Mouse (Mus musculus) right cerebral cortex, postnatal 36 days (tissue): ENCODE data around the gene 4930556J24Rik.
A peak's percentile ranks its signal among the peaks of the same experiment; 100 is the strongest.
"Not testable (repeated sequence)": the region's sequence is repeated elsewhere in the genome, so short reads cannot be mapped to it uniquely, and the experiment has no call there.

Experiments
- DNase-seq, 2 experiments: peaks; one replicate each; pipeline ENCODE4 v3.0.0; 2022; ENCODE audit warnings: low spot score in 2 of 2, mixed read lengths in 1 of 2

4930556J24Rik gene

DNA sequence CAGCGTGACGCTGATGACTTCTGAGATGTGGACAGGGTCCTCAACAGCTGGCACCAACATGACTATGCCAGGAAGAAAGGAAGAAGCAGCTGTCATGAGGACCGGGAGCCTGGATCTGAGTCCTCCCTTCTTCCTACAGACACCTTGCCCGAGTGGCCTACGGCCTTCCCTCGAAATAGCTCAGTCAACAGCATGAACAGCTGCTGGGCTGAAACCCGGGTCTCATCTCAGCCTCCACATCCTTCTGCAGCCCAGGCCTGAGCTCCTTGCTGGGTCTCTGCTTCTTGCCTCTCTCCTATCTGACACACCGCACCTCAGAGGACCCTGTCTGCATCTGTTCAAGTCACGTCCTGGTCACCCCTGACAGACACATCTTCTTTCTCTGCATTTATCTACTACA lies 54.5 kb downstream of the 4930556J24Rik start:
- DNase-seq: no peak

- DNase-seq: peak in 1 of 2 experiments; percentile 46
These were observed 55.2 kb downstream of the 4930556J24Rik start for GRCm38 (mm10) chr11:3921281-3921850.

DNA sequence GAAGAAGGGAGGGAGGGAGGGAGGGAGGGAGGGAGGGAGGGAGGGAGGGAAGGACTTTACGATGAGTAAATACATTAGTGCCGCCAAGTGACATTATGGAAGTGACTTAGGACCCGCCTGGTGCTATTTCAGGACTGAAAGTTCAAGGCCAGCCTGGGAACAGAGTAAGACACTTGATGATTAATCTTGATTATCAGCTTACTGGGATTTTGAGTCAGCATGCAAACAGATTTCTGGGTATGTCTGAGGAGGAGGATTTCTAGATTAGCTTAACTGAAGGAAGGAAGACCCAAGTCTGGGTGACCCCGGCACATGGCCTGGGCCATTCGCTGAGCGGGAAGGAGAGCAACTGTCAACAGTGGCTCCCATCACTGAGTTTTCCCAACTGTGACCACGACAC lies 56.1 kb downstream of the 4930556J24Rik start:
- no peak for DNase-seq

GRCm38 (mm10) chr11:3918738-3919137 lies 57.8 kb downstream of the 4930556J24Rik start:
- DNase-seq: no peak

DNA sequence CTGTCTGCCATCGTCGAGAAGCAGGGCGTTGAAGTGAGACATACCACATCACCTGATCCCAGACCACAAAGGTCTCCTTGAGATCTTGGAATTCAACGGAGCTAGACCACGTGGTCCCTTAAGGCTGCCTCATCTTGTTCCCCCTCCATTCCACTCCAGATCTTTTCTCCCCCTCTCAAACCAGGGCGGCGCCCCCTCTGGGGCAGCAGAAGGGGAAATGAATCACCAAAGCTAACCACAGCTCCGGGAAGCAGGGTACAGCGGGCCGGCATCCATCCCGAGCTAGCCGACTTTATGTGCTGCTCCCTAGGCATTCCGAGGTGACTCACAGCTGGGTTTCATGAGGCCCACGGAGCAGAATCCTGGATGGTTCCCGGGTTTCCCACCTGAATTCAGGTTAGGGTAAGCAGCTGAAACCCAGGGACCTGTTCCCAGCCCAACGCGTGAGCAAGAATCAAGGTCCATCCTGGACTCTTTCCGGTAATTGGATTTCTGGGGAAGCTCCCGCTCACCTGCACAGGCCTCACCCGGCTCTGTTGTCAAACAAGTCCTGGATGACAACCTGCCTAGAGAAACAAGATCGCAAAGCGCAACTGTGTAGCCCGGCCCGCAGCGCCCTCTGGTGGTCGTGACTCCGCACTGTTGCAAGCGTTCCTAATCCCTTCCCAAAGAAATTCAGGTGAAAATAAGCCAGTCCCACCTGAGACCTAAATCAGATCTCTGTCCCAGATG lies 62.3 kb downstream of the 4930556J24Rik start, which contains the start of gene Slc35e4:
Slc35e4 (minus strand) TSS at position 556 of the 732 bp plus-strand sequence.
- peak; percentile 55 to 63 for DNase-seq

DNA sequence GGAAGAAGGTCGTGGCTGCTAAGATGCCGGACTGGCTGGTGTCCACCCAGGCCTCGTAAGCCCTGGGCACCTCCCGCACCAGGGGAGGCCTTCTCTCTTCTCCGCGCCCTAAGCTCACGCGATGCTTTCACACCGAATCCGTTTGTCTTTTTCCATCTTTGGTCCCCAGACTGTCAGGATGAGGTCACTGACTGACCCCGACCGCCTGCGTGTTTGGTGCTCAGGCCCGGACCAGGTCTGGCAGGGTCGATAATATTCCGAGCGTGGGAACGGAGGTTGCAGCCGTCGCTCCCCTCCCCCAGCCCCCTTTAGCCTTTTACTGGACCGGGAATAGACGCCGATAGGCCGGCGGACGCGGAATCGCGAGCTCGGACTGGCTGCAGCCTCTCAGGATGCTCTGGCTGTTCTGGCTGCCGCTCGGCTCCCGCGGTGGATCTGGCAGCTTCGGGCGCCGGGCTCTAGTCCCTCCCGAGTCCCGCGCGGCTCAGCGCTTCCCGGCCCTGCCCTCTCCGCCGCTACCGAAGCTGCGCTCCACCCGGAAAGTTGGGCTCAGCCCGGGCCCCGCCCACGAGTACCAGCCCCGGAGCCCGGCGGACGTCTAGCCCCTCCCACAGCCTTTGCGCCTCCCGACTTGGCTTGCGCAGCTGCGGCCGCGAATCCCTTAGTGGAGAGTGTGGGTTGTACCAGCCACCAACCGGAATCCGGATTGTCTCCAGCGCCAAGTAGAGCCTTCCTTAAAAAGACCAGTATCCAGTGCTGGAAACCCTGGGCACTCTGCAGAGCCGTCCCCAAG lies 63.1 kb downstream of the 4930556J24Rik start:
- DNase-seq: peak; percentile 92 to 95

DNA sequence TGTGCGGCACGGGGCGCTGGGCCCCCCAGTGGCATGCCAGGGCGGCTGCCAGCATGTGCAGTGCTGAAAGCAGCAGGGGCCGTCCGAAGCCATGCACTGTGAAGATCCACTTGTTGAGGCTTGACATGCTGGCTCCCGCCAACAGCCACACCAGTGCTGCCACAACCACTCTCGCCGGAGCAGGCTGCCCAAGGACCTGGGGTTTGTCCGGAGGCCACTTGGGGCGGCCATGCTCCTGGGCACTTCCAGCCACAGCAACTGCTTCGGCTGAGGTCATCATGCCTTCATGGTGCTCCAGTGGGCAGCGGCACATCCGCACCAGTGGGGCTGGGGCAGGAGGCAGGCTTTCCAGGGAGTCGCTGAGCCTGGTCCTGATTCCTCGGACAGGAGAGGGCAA lies 63.7 kb downstream of the 4930556J24Rik start:
- DNase-seq: peak in 1 of 2 experiments; percentile 22

DNA sequence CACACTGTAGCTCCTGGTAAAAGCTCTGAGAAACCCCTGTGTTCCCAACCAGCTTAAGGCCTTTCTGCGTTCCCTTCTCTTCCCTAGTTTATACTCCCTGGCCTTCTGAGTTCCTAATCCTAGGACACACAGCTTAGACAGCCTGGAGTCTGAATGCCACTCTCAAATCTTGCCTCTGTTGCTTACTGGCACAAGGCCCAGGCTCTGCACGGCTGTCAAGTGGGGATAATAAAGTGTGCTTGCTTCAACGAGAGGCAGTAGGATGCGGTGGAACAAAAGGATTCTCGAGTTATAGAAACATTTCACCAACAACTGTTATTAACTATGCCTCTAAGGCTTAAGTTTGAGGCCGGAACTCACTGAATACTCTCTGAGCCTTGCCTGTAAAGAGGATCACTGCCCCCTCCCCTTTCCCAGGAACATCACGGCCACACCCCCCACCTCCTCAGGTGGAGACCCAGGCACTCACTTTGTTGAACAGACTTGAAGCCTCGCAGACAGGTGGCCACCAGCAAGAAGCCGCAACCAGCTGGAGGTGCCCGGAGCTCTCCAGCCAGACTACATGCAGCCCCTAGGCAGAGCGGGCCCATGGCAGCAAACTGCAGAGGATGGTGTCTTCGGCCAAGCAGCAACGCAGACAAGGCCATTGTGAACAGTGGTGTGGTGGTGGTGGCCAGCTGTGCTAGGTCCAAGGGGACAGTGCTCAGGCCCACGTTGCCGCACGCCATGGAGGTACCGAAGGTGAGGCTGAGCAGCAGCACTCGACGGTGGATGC lies 64.3 kb downstream of the 4930556J24Rik start:
- DNase-seq: peak in 1 of 2 experiments; percentile 39

DNA sequence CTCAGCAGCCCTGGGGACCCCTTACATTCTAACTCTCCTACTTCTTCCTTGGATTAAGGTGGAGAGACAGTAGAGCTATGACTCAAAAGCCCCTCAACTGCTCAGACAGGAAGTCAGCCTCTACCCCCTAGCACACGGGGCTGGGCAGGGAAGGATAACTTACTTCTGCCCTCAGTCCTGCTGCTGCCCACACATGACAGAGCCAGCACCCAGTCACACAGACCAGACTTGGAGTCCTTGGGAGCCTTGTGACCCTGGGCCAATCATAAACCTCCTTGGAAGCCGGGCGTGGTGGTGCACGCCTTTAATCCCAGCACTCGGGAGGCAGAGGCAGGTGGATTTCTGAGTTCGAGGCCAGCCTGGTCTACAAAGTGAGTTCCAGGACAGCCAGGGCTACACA lies 65.1 kb downstream of the 4930556J24Rik start:
- DNase-seq: not testable (repeated sequence)

DNA sequence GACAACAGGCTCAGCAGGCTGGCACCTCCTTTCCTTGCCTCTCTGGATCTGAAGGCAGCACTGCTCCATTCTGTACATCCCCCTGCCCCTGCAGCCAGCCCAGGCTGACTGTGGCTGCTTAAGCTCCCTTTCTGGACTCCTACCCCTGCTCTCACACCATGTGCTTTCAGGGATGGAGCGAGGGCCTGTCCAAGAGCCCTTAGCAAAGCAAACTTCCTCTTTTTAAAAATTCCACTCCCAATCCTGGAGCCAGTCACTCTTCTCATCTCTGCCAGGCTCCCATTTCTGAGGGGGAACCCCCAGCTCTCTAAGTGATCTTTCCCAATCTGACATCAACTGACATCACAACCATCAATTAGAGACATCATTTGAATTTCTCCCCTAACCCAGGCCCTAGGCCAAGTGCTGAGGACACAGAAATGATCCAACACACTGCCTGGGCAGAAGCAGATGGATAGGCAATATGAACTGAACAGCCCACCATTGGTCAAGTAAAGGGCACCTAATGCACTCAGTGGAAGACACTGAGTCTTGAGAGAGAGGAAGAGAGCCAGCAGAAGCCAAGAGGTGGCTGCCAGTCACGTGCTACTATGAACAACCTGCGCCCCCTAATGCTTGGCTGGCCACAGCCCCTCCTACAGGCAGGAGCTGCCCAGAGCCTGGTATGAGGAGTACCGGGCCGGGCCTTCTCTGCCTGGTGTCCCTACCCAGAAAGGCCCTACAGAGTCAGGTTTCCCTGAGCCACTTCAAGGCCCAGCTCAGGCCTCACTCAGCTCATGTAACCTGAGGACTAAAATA lies 65.9 kb downstream of the 4930556J24Rik start:
- DNase-seq: no peak

GRCm38 (mm10) chr11:3909236-3909635 lies 67.3 kb downstream of the 4930556J24Rik start:
- DNase-seq: no peak

DNA sequence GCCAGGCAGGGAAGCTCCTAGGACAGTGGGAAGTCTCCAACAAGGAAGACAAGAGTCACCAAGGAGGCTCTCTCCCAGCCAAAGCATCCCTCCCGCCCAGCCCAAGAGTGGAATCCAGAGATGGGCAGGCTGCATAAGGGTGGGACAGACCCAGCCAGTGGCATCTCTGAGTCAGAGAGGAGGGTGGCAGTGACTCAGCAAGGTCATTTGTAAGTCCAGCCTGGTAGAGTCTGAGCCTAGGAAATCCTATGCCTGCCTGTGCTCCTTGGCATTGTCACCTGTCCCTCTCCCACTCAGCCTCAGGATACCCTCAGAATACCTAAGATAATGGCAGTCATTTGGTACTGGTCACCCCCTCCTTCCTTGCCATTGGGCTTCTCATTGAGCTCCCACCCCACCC lies 71.1 kb downstream of the 4930556J24Rik start:
- DNase-seq: no peak

GRCm38 (mm10) chr11:3904673-3905072 lies 71.9 kb downstream of the 4930556J24Rik start:
- DNase-seq: no peak

DNA sequence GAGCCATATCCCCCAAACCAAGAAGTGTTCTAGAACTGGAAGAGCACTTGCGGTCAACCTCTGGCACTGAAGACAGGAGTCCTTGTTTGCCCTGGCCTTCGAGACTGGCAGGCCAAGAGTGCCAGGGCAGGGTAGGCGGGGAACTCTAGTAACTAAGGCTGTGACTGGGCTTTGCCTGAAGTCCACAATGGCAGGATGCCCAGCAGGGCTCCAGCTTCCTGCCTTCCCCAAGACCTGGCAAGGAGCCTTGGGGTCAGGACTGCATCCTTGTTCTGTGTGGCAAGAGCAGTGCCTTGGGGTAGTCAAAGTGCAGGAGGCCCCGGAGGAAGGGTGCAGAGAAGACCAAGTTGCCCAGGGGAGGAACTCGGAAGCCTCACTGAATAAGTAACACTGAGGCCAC lies 73.5 kb downstream of the 4930556J24Rik start:
- peak; percentile 48 to 59 for DNase-seq

DNA sequence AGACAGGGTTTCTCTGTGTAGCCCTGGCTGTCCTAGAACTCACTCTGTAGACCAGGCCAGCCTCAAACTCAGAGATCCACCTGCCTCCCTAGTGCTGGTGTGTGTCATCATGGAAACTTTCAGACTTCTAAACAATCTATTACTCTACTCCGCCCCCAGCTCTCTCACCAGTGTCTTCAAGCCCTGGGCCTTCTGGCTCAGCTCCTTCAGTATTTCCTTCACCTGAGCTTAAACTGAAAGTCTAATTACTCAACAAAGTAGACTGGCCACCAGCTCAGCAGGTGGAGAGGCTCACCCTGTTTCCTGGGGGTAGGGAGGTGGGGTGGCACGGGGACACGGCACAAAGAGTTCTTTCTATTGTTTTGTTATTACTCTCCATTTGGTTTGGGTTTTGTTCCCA lies 74.1 kb downstream of the 4930556J24Rik start:
- no peak for DNase-seq

DNA sequence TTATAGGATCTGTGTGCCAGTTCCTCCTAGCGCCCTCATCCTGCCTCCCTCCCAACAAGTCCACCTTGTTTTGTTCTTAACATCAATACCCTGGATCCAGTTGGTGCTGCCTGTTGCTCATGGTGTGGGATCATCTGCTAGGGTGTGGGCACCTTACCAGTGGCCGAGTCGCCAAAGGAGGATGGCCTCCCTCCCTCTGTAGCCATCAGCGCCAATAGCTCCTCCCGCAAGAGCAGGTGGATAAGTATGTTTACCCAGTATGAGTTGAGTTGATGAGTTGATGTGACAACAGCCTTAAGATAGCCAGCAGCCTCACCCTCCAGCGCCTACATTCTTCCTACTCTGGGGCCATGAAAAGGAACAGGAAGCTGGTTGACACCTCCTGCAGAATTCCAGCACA lies 76.3 kb downstream of the 4930556J24Rik start:
- DNase-seq: no peak

GRCm38 (mm10) chr11:3895933-3896332 lies 80.6 kb downstream of the 4930556J24Rik start:
- no peak for DNase-seq

- DNase-seq: no peak
These were observed 81.1 kb downstream of the 4930556J24Rik start for GRCm38 (mm10) chr11:3895458-3895857.

DNA sequence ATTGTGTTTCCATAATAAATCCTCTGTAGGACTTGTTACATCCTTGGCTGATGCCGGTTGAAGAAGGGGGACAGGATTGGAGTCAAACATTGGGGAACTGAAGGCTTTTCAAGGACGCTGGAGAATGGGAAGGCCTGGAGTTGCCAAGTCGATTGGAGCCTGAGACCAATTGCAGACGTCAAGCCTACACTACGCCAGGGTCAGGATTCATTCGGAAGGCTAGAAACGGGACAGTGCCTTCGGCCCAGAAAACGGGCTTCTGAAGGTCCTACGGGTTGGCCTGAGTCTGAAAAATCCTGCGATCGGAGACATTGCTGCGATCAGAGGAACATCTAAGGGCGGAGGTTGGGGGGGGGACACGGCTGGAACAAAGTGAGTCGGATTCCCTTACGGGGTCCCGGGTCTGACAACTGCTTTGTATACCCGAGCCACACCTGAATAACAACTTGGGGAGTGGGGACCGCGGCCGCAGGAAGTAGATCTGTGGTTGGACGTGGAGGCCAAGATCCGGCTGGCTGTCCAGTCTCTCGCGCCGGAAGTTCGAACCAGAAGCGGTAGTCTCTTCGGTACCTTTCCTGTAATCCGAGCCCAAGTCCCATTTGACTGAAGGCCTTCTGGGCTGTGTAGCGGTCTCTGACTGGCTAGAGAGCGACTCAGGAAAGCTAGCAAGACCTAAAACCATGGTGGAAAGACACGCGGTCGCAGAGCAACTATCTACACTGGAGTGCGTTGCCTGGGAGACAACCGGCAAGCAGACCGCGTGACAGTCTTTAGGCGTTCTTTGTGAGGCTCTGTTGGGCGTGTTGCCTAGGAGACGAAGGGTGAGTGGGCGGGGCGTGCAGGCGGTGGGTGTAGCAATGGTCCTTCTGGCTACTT lies 81.9 kb downstream of the 4930556J24Rik start, which contains the start of the genes 4921536K21Rik and Dusp18:
4921536K21Rik (minus strand) TSS at position 693 of the 876 bp plus-strand sequence.
Dusp18 (plus strand) TSS at position 835 of the 876 bp plus-strand sequence.
- peak; percentile 97 to 98 for DNase-seq

- no peak for DNase-seq
These were observed 82.6 kb downstream of the 4930556J24Rik start for GRCm38 (mm10) chr11:3893970-3894369.
